Mouse (Mus musculus) layer of hippocampus, postnatal 36 days (tissue): Measurements from ENCODE around the gene Gpr4. TPM values are rescaled to one million over a fixed set of nuclear protein-coding genes. Genes with fewer than 3 reads are reported as not detected.

Experiments
- DNase-seq, 2 experiments: peaks; one replicate each; pipeline ENCODE4 v3.0.0; 2022
- total RNA-seq, 2 experiments: library from RNA; stranded (reverse); gene quantifications; 2 replicates each; pipeline ENCODE4 v1.2.3; 2021

The Gpr4 gene
- total RNA-seq, 2 experiments from 2014 or later: 2.4 to 2.5 TPM

GRCm38 (mm10) chr7:19229404-19229803 lies 17.1 kb downstream of the Gpr4 start:
- DNase-seq: no peak

- DNase-seq: no peak
Measured at GRCm38 (mm10) chr7:19230041-19230580, 17.8 kb downstream of the Gpr4 start.

GRCm38 (mm10) chr7:19230899-19231298 lies 18.6 kb downstream of the Gpr4 start:
- no peak for DNase-seq

GRCm38 (mm10) chr7:19231849-19232248 lies 19.5 kb downstream of the Gpr4 start:
- no peak for DNase-seq

GRCm38 (mm10) chr7:19234652-19235051 lies 22.3 kb downstream of the Gpr4 start:
- no peak for DNase-seq

- no peak for DNase-seq
Measured at GRCm38 (mm10) chr7:19235092-19235671, 22.8 kb downstream of the Gpr4 start.

GRCm38 (mm10) chr7:19236411-19236810 lies 24.1 kb downstream of the Gpr4 start:
- DNase-seq: no peak

- DNase-seq: no peak
Measured at GRCm38 (mm10) chr7:19238344-19238743, 26.0 kb downstream of the Gpr4 start.

- peak; percentile 87 to 89 for DNase-seq
Measured at GRCm38 (mm10) chr7:19239423-19239822, 27.1 kb downstream of the Gpr4 start.

- no peak for DNase-seq
Measured at GRCm38 (mm10) chr7:19239986-19240385, 27.6 kb downstream of the Gpr4 start.

GRCm38 (mm10) chr7:19240905-19241463 lies 28.6 kb downstream of the Gpr4 start:
- DNase-seq: no peak

- no peak for DNase-seq
Measured at GRCm38 (mm10) chr7:19242005-19242404, 29.7 kb downstream of the Gpr4 start.

GRCm38 (mm10) chr7:19243858-19244257 lies 31.5 kb downstream of the Gpr4 start:
- no peak for DNase-seq

- DNase-seq: no peak
Measured at GRCm38 (mm10) chr7:19245083-19245482, 32.7 kb downstream of the Gpr4 start.

- no peak for DNase-seq
Measured at GRCm38 (mm10) chr7:19246855-19247254, 34.5 kb downstream of the Gpr4 start.

- DNase-seq: no peak
Measured at GRCm38 (mm10) chr7:19247511-19247910, 35.2 kb downstream of the Gpr4 start.

- DNase-seq: no peak
Measured at GRCm38 (mm10) chr7:19252078-19252477, 39.7 kb downstream of the Gpr4 start.

GRCm38 (mm10) chr7:19253437-19253836 lies 41.1 kb downstream of the Gpr4 start:
- DNase-seq: no peak

- DNase-seq: no peak
Measured at GRCm38 (mm10) chr7:19255395-19255794, 43.1 kb downstream of the Gpr4 start.

- no peak for DNase-seq
Measured at GRCm38 (mm10) chr7:19256567-19256966, 44.2 kb downstream of the Gpr4 start.

- peak in 1 of 2 experiments; percentile 52 for DNase-seq
Measured at GRCm38 (mm10) chr7:19257390-19258022, 45.2 kb downstream of the Gpr4 start.

GRCm38 (mm10) chr7:19258336-19258735 lies 46.0 kb downstream of the Gpr4 start:
- DNase-seq: no peak

- no peak for DNase-seq
Measured at GRCm38 (mm10) chr7:19265147-19265546, 52.8 kb downstream of the Gpr4 start.
